Mouse (Mus musculus) kidney, adult 2 months (tissue): Measurements from ENCODE around the gene Ung. TPM values are rescaled to one million over a fixed set of nuclear protein-coding genes. Genes with fewer than 3 reads are reported as not detected.
A peak's percentile ranks its signal among the peaks of the same experiment; 100 is the strongest.

Experiments
- DNase-seq: peaks from one replicate; pipeline ENCODE4 v3.0.0; 2021
- H3K27ac ChIP-seq: fragments of 200-500 bp; 2 replicates; pipeline ENCODE4 v1.5.1; 2012; ENCODE audit warnings: low read depth, low read length, control low read depth, inconsistent platforms; ENCODE audit not compliant: insufficient read depth
- H3K27me3 ChIP-seq: fragments of 200-500 bp; replicated peaks from 2 replicates; pipeline ENCODE4 v1.6.1; 2012; ENCODE audit warnings: mild to moderate bottlenecking, moderate library complexity, low read length, inconsistent platforms; ENCODE audit not compliant: control insufficient read depth, insufficient read depth
- H3K36me3 ChIP-seq: fragments of 200-500 bp; 2 replicates; pipeline ENCODE4 v1.6.1; 2012; ENCODE audit warnings: mild to moderate bottlenecking, moderate library complexity, low read length, inconsistent platforms; ENCODE audit not compliant: control insufficient read depth, insufficient read depth
- H3K4me1 ChIP-seq: fragments of 200-500 bp; 2 replicates; pipeline ENCODE4 v1.6.1; 2011; ENCODE audit warnings: low read length; ENCODE audit not compliant: control insufficient read depth, insufficient read depth
- H3K4me3 ChIP-seq: fragments of 200-500 bp; 2 replicates; pipeline ENCODE4 v1.5.1; 2011; ENCODE audit warnings: mild to moderate bottlenecking, low read depth, low read length, control low read depth; ENCODE audit not compliant: insufficient read depth
- CTCF ChIP-seq: fragments of 200-500 bp; conservative IDR thresholded peaks from 2 replicates; pipeline ENCODE4 v1.5.1; 2011; ENCODE audit warnings: low read depth, mild to moderate bottlenecking, control low read depth, low read length, moderate library complexity, mixed read lengths; ENCODE audit not compliant: insufficient read depth, insufficient read length
- POLR2A ChIP-seq: fragments of 200-500 bp; IDR thresholded peaks from one replicate; pipeline ENCODE4 v1.6.1; 2011; ENCODE audit warnings: low read depth, low read length, control low read depth
- WGBS: fragments of 180-500 bp; shearing (Covaris S2); methylation state at CpG from one replicate; pipeline ENCODE4 v1.1.7; 2018; 5-methylcytosine and 5-hydroxymethylcytosine counted together
- polyA plus RNA-seq: library from polyadenylated mRNA; depleted of rRNA; stranded (reverse); fragments of >200 nt; gene quantifications from 2 replicates; pipeline ENCODE4 v1.2.3, GENCODE M21; 2012

Gene Ung
- polyA plus RNA-seq, 1 experiment, result 3.7 TPM

- H3K4me3 ChIP-seq, result peak overlapping the region; percentile 73
- no peak for TF ChIP-seq CTCF
- no peak for TF ChIP-seq POLR2A
- peak; percentile 4 for DNase-seq
- H3K36me3 ChIP-seq, result no peaks in the 10 kb centered on the region
- H3K4me1 ChIP-seq, result peaks cover 5% of the 10 kb centered on the region; the same call in 1 of the 2 replicates
- no peaks in the 10 kb centered on the region for H3K27me3 ChIP-seq
- WGBS, result 2% methylated on average over 62 of the region's 64 CpGs
- H3K27ac ChIP-seq, result no peak overlapping the region
Observed at GRCm38 (mm10) chr5:114100390-114101099, 29.6 kb upstream of the Ung start.

GRCm38 (mm10) chr5:114101873-114102272 lies 28.3 kb upstream of the Ung start:
- no peak overlapping the region for H3K4me3 ChIP-seq
- no peaks in the 10 kb centered on the region for H3K27me3 ChIP-seq
- no peak overlapping the region for H3K27ac ChIP-seq
- whole genome bisulfite sequencing, result 86% methylated on average over 4 of the region's 4 CpGs
- no peaks in the 10 kb centered on the region for H3K36me3 ChIP-seq
- TF ChIP-seq CTCF (no peak), POLR2A (no peak)
- peaks cover 5% of the 10 kb centered on the region; the same call in 1 of the 2 replicates for H3K4me1 ChIP-seq
- DNase-seq, result no peak

- WGBS, result 78% methylated on average over 1 of the region's 1 CpGs
- peaks cover 5% of the 10 kb centered on the region; the same call in 1 of the 2 replicates for H3K4me1 ChIP-seq
- no peaks in the 10 kb centered on the region for H3K36me3 ChIP-seq
- H3K27me3 ChIP-seq, result no peaks in the 10 kb centered on the region
- H3K27ac ChIP-seq, result no peak overlapping the region
- DNase-seq, result no peak
- TF ChIP-seq POLR2A (no peak), CTCF (no peak)
- H3K4me3 ChIP-seq, result no peak overlapping the region
Observed at GRCm38 (mm10) chr5:114102807-114103206, 27.4 kb upstream of the Ung start.

GRCm38 (mm10) chr5:114106391-114106935 lies 23.7 kb upstream of the Ung start:
- Histone ChIP-seq H3K27me3 (no peaks in the 10 kb centered on the region), H3K27ac (no peak overlapping the region), H3K4me1 (no peaks in the 10 kb centered on the region), H3K4me3 (no peak overlapping the region), H3K36me3 (no peaks in the 10 kb centered on the region; the same call in 1 of the 2 replicates)
- WGBS, result 59% methylated on average over 16 of the region's 16 CpGs
- no peak for DNase-seq
- TF ChIP-seq CTCF, result no peak
- no peak for TF ChIP-seq POLR2A

GRCm38 (mm10) chr5:114113334-114113733 lies 16.9 kb upstream of the Ung start:
- Histone ChIP-seq H3K4me1 (no peaks in the 10 kb centered on the region), H3K4me3 (no peak overlapping the region), H3K36me3 (no peaks in the 10 kb centered on the region; the same call in 1 of the 2 replicates), H3K27me3 (no peaks in the 10 kb centered on the region), H3K27ac (no peak overlapping the region)
- TF ChIP-seq CTCF (peak; percentile 37; the same call in 1 of the 2 replicates), POLR2A (no peak)
- 92% methylated on average over 6 of the region's 6 CpGs for WGBS
- no peak for DNase-seq

GRCm38 (mm10) chr5:114115030-114115429 lies 15.2 kb upstream of the Ung start:
- no peaks in the 10 kb centered on the region; the same call in 1 of the 2 replicates for H3K36me3 ChIP-seq
- TF ChIP-seq CTCF, result no peak
- no peak for TF ChIP-seq POLR2A
- no peak overlapping the region for H3K4me3 ChIP-seq
- no peaks in the 10 kb centered on the region for H3K27me3 ChIP-seq
- H3K4me1 ChIP-seq, result no peaks in the 10 kb centered on the region
- WGBS, result 74% methylated on average over 5 of the region's 5 CpGs
- no peak for DNase-seq
- no peak overlapping the region for H3K27ac ChIP-seq

- WGBS, result 80% methylated on average over 7 of the region's 7 CpGs
- DNase-seq, result no peak
- no peaks in the 10 kb centered on the region for H3K4me1 ChIP-seq
- H3K36me3 ChIP-seq, result no peaks in the 10 kb centered on the region; the same call in 1 of the 2 replicates
- no peak overlapping the region for H3K4me3 ChIP-seq
- H3K27ac ChIP-seq, result no peak overlapping the region
- TF ChIP-seq CTCF (no peak), POLR2A (no peak)
- H3K27me3 ChIP-seq, result no peaks in the 10 kb centered on the region
Observed at GRCm38 (mm10) chr5:114116586-114116985, 13.6 kb upstream of the Ung start.
